Mouse (Mus musculus) forebrain, embryonic 12.5 days (tissue): ENCODE results near the gene Nkx6-1. TPM values are rescaled to one million over a fixed set of nuclear protein-coding genes. Genes with fewer than 3 reads are reported as not detected.

Experiments used
- ATAC-seq: fragments of 200-750 bp; cut with Nextera tagmentation; 2 replicates; pipeline ENCODE4 v1.8.0; 2017; ENCODE audit warnings: moderate TSS enrichment; ENCODE audit not compliant: low FRiP score
- H3K27ac ChIP-seq: fragments of 300-500 bp; sonication (generic); 2 replicates; pipeline ENCODE4 v1.5.1; 2016; ENCODE audit warnings: mild to moderate bottlenecking
- H3K27me3 ChIP-seq: fragments of 300-500 bp; sonication (generic); 2 replicates; pipeline ENCODE4 v1.6.1; 2016; ENCODE audit warnings: mild to moderate bottlenecking
- H3K36me3 ChIP-seq: fragments of 300-500 bp; sonication (generic); replicated peaks from 2 replicates; pipeline ENCODE4 v1.6.1; 2016; ENCODE audit warnings: mild to moderate bottlenecking
- H3K4me1 ChIP-seq: fragments of 300-500 bp; sonication (generic); 2 replicates; pipeline ENCODE4 v1.6.1; 2016
- H3K4me2 ChIP-seq: fragments of 300-500 bp; sonication (generic); 2 replicates; pipeline ENCODE4 v1.6.1; 2016; ENCODE audit warnings: mild to moderate bottlenecking, moderate library complexity
- H3K4me3 ChIP-seq: fragments of 300-500 bp; sonication (generic); replicated peaks from 2 replicates; pipeline ENCODE4 v1.5.1; 2016; ENCODE audit warnings: mild to moderate bottlenecking
- H3K9ac ChIP-seq: fragments of 300-500 bp; sonication (generic); 2 replicates; pipeline ENCODE4 v1.6.1; 2016; ENCODE audit warnings: mild to moderate bottlenecking
- H3K9me3 ChIP-seq: fragments of 300-500 bp; sonication (generic); 2 replicates; pipeline ENCODE4 v1.6.1; 2016
- WGBS: fragments of 180-500 bp; shearing (Covaris S2); methylation state at CpG from one replicate; pipeline ENCODE4 v1.1.7; 2016; 5-methylcytosine and 5-hydroxymethylcytosine counted together
- polyA plus RNA-seq: library from polyadenylated mRNA; unstranded; fragments of >200 nt; fragmentation: Nextera tagmentation; extraction: Ambion mirVana; gene quantifications from 2 replicates; pipeline ENCODE4 v1.2.1, GENCODE M21; 2016

Gene Nkx6-1
- polyA plus RNA-seq, 1 experiment from 2014 or later, result 0.50 TPM

GRCm38 (mm10) chr5:101666713-101667112, 1.9 kb upstream of the Nkx6-1 start:
- Histone ChIP-seq H3K4me2 (no peak overlapping the region), H3K27ac (no peak overlapping the region), H3K36me3 (no peaks in the 10 kb centered on the region), H3K4me1 (peaks cover 30% of the 10 kb centered on the region), H3K4me3 (no peak overlapping the region), H3K27me3 (peaks cover 92% of the 10 kb centered on the region), H3K9me3 (no peaks in the 10 kb centered on the region), H3K9ac (no peak overlapping the region)
- ATAC-seq, result no peak
- WGBS, result 2% methylated on average over 18 of the region's 18 CpGs

- no peak for ATAC-seq
- H3K4me3 ChIP-seq, result no peak overlapping the region
- H3K4me2 ChIP-seq, result no peak overlapping the region
- WGBS, result 1% methylated on average over 9 of the region's 9 CpGs
- no peak overlapping the region for H3K27ac ChIP-seq
- H3K36me3 ChIP-seq, result no peaks in the 10 kb centered on the region
- peaks cover 98% of the 10 kb centered on the region for H3K27me3 ChIP-seq
- peaks cover 30% of the 10 kb centered on the region for H3K4me1 ChIP-seq
- no peak overlapping the region for H3K9ac ChIP-seq
- H3K9me3 ChIP-seq, result no peaks in the 10 kb centered on the region
Measured at GRCm38 (mm10) chr5:101666091-101666490, 1.3 kb upstream of the Nkx6-1 start.

GRCm38 (mm10) chr5:101664423-101664921, 324 bp downstream of the Nkx6-1 start:
- 0% methylated on average over 64 of the region's 64 CpGs for WGBS
- Histone ChIP-seq H3K4me2 (peak overlapping the region; percentile 66), H3K4me3 (peak overlapping the region; percentile 41), H3K9ac (peak overlapping the region; percentile 22; the same call in 1 of the 2 replicates), H3K9me3 (no peaks in the 10 kb centered on the region), H3K4me1 (peaks cover 33% of the 10 kb centered on the region), H3K27me3 (peaks cover 95% of the 10 kb centered on the region), H3K36me3 (no peaks in the 10 kb centered on the region), H3K27ac (no peak overlapping the region)
- ATAC-seq, result peak; percentile 24; the same call in 1 of the 2 replicates

- WGBS, result under 1% methylated on average over 87 of the region's 94 CpGs
- H3K4me3 ChIP-seq, result peak overlapping the region; percentile 41
- ATAC-seq, result no peak
- H3K9ac ChIP-seq, result peak overlapping the region; percentile 22
- H3K36me3 ChIP-seq, result no peaks in the 10 kb centered on the region
- H3K4me2 ChIP-seq, result peak overlapping the region; percentile 66
- peaks cover 93% of the 10 kb centered on the region for H3K27me3 ChIP-seq
- no peaks in the 10 kb centered on the region for H3K9me3 ChIP-seq
- H3K27ac ChIP-seq, result no peak overlapping the region
- H3K4me1 ChIP-seq, result peaks cover 36% of the 10 kb centered on the region
Measured at GRCm38 (mm10) chr5:101663621-101664422, 974 bp downstream of the Nkx6-1 start.

DNA sequence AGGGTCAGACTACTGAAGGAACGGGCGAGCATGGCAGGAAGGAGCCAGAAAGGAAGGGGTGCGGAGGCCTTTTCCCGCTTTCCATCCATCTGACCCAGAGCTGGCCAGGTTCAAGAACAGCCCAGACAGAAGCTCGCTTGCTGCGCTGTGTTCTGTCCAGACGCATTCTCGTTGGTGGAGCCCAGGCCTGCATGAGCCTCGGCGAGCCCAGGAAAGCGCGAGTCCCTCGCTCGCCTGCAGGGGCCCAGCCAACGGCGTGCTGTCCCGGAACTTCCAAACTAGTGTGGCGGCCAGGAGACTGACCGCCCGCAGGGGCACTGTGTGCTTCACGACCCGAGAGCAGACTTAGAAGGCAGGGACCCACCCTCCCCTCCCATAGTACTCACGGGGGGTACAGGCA, 1.6 kb downstream of the Nkx6-1 start:
- Histone ChIP-seq H3K27me3 (peaks cover 92% of the 10 kb centered on the region), H3K36me3 (no peaks in the 10 kb centered on the region), H3K4me2 (peak overlapping the region; percentile 66), H3K27ac (no peak overlapping the region), H3K4me1 (peaks cover 36% of the 10 kb centered on the region), H3K9me3 (no peaks in the 10 kb centered on the region), H3K4me3 (peak overlapping the region; percentile 41), H3K9ac (peak overlapping the region; percentile 22; the same call in 1 of the 2 replicates)
- WGBS, result under 1% methylated on average over 23 of the region's 23 CpGs
- ATAC-seq, result no peak; the same call in 1 of the 2 replicates

DNA sequence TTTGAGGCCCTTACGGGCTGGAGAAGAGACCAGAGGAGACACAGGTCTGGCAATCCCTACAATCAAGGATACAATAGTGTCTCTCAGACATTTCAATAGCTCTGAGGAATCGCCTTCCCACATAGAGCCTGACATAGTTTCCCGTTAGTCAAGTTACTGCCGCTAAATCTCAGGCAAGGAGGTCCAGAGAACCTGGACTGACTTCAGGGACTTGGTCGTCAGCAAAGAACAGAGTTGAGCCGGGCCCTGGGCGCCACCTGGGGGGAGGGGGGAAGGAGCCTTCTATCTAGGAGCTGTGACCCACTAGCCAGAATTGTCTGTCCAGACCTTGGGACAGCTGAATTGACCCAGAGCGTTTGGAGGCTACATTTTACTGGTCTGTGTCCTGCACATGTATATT, 2.3 kb downstream of the Nkx6-1 start:
- Histone ChIP-seq H3K9ac (no peak overlapping the region), H3K36me3 (no peaks in the 10 kb centered on the region), H3K27me3 (peaks cover 90% of the 10 kb centered on the region), H3K4me1 (peaks cover 36% of the 10 kb centered on the region), H3K4me2 (no peak overlapping the region), H3K27ac (no peak overlapping the region), H3K9me3 (no peaks in the 10 kb centered on the region), H3K4me3 (no peak overlapping the region)
- no peak for ATAC-seq
- 3% methylated on average over 8 of the region's 8 CpGs for WGBS

GRCm38 (mm10) chr5:101661561-101662211, 3.1 kb downstream of the Nkx6-1 start:
- H3K27me3 ChIP-seq, result peaks cover 90% of the 10 kb centered on the region
- no peaks in the 10 kb centered on the region for H3K36me3 ChIP-seq
- H3K4me1 ChIP-seq, result peaks cover 36% of the 10 kb centered on the region
- ATAC-seq, result no peak
- no peak overlapping the region for H3K4me3 ChIP-seq
- no peak overlapping the region for H3K4me2 ChIP-seq
- H3K27ac ChIP-seq, result no peak overlapping the region
- H3K9me3 ChIP-seq, result no peaks in the 10 kb centered on the region
- H3K9ac ChIP-seq, result no peak overlapping the region
- 1% methylated on average over 25 of the region's 25 CpGs for WGBS

GRCm38 (mm10) chr5:101660666-101661065, 4.1 kb downstream of the Nkx6-1 start:
- H3K27ac ChIP-seq, result no peak overlapping the region
- H3K9ac ChIP-seq, result no peak overlapping the region
- H3K9me3 ChIP-seq, result no peaks in the 10 kb centered on the region
- H3K4me2 ChIP-seq, result no peak overlapping the region
- peaks cover 90% of the 10 kb centered on the region for H3K27me3 ChIP-seq
- no peak overlapping the region for H3K4me3 ChIP-seq
- no peaks in the 10 kb centered on the region for H3K36me3 ChIP-seq
- 4% methylated on average over 3 of the region's 3 CpGs for WGBS
- no peak for ATAC-seq
- H3K4me1 ChIP-seq, result peaks cover 34% of the 10 kb centered on the region

- Histone ChIP-seq H3K4me3 (peak overlapping the region; percentile 15; the same call in 1 of the 2 replicates), H3K9ac (no peak overlapping the region), H3K36me3 (no peaks in the 10 kb centered on the region), H3K9me3 (no peaks in the 10 kb centered on the region), H3K4me1 (peaks cover 25% of the 10 kb centered on the region), H3K27me3 (peaks cover 90% of the 10 kb centered on the region), H3K27ac (no peak overlapping the region), H3K4me2 (peak overlapping the region; percentile 35)
- under 1% methylated on average over 36 of the region's 39 CpGs for WGBS
- 0 out of 2 replicates have a peak, but pooled peaks have one; percentile 33 for ATAC-seq
Measured at GRCm38 (mm10) chr5:101659411-101659971, 5.3 kb downstream of the Nkx6-1 start.

DNA sequence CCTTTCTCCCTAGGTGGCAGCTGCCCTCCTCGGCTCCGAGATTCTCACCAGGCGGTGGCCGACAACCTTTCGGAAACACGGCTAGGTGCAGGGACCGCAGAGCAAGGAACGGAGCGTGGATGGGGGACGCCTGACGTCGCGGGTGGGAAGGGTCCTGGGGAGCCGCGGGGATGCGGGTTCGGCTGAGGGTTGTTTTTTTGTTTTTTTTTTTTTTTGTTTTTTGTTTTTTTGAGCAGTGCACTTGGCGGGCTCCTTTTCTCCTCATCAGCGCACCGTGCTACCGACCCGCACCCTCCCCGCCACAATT, 5.9 kb downstream of the Nkx6-1 start:
- H3K36me3 ChIP-seq, result no peaks in the 10 kb centered on the region
- ATAC-seq, result no peak
- no peak overlapping the region for H3K9ac ChIP-seq
- peaks cover 90% of the 10 kb centered on the region for H3K27me3 ChIP-seq
- H3K4me3 ChIP-seq, result no peak overlapping the region; the same call in 1 of the 2 replicates
- peak overlapping the region; percentile 35; the same call in 1 of the 2 replicates for H3K4me2 ChIP-seq
- peaks cover 20% of the 10 kb centered on the region for H3K4me1 ChIP-seq
- no peaks in the 10 kb centered on the region for H3K9me3 ChIP-seq
- no peak overlapping the region for H3K27ac ChIP-seq
- WGBS, result under 1% methylated on average over 23 of the region's 23 CpGs

DNA sequence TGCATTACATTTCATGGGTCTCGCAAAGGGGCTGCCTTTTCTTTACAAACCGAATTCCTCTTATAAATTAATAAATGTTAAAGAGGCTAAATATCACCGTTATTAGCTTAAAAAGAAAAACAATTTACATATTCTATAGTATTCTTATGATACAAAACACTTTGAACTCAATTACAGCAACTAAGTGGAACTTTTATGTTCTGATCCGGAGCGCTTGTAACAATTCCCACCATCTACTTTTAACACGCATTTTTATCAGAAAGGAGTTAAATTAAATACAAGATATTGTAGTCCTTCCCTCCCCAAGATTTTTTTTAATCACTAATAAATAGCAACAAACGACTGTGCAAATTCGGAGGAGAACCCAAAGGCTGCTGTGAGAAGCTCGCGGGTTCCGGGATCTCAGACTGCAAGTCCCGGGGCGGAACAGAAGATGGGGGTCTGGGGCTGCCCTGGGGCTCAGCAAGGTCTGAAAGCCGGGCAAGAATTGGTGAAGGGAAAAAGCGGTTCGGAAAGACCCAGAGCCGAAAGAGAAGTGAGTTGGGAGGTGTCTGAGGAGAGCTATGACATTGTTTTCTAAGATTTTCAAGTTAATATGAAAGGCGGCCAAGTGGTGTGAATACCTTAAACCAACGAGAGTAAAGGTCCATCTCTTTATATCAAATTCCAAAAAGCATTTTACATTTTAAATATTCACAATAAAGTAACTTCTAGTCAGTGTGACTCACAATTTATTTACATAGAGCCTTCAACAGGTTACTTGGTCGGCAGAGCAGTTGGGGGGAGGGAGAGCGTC, 6.4 kb downstream of the Nkx6-1 start:
- H3K4me1 ChIP-seq, result peaks cover 14% of the 10 kb centered on the region
- no peak for ATAC-seq
- H3K27me3 ChIP-seq, result peaks cover 90% of the 10 kb centered on the region
- no peaks in the 10 kb centered on the region for H3K36me3 ChIP-seq
- 1% methylated on average over 21 of the region's 21 CpGs for WGBS
- H3K4me2 ChIP-seq, result no peak overlapping the region
- no peak overlapping the region for H3K4me3 ChIP-seq
- no peak overlapping the region for H3K27ac ChIP-seq
- H3K9ac ChIP-seq, result no peak overlapping the region
- no peaks in the 10 kb centered on the region for H3K9me3 ChIP-seq

DNA sequence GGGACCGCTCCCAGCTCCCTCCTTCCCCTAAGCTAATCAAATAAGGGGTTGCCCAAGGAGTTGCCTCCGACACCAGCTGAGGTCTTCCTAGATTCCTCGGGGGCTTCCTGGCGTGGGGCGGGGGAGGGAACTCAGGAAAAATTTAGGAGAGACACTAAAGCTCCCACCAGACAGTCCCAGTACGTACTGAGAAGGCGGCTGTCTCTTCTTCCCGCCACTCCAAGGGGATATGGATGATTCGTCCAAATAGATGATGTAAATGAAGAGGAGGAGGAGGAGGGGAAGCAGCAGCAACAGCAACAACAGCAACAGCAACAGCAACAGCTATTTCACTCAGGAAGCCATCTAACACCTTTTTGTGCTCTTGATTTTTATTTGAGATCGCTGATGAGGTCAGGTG, 7.1 kb downstream of the Nkx6-1 start:
- Histone ChIP-seq H3K9ac (no peak overlapping the region), H3K27ac (no peak overlapping the region), H3K36me3 (no peaks in the 10 kb centered on the region), H3K9me3 (no peaks in the 10 kb centered on the region), H3K4me3 (no peak overlapping the region), H3K4me1 (peaks cover 8% of the 10 kb centered on the region; the same call in 1 of the 2 replicates), H3K27me3 (peaks cover 90% of the 10 kb centered on the region), H3K4me2 (no peak overlapping the region)
- WGBS, result under 1% methylated on average over 10 of the region's 10 CpGs
- ATAC-seq, result no peak
